Mouse (Mus musculus) gastrocnemius, adult 18-20 months (tissue): Measurements from ENCODE around the gene Spc25. TPM values are rescaled to one million over a fixed set of nuclear protein-coding genes. Genes with fewer than 3 reads are reported as not detected.

Source experiments
- DNase-seq: peaks from one replicate; pipeline ENCODE4 v3.0.0; 2021; ENCODE audit warnings: low spot score
- long read RNA-seq, 2 experiments: library from polyadenylated mRNA; stranded (forward); transcript quantifications; one replicate each; pipeline ENCODE4 v2.0.0; 2021
- total RNA-seq, 2 experiments: library from RNA; stranded (reverse); gene quantifications; 2 replicates each; pipeline ENCODE4 v1.2.3; 2021

Gene Spc25
- total RNA-seq: under 1 TPM; 0.45 to 0.55 TPM
- long read RNA-seq, experiment 1, partial matches to known transcripts: 0 of 1 reads
- long read RNA-seq, experiment 1, other reads (novel, unspliced or antisense): 0 of 1 reads
- long read RNA-seq, experiment 2, partial matches to known transcripts: 0 of 1 reads
- long read RNA-seq, experiment 2, other reads (novel, unspliced or antisense): 0 of 1 reads

DNA sequence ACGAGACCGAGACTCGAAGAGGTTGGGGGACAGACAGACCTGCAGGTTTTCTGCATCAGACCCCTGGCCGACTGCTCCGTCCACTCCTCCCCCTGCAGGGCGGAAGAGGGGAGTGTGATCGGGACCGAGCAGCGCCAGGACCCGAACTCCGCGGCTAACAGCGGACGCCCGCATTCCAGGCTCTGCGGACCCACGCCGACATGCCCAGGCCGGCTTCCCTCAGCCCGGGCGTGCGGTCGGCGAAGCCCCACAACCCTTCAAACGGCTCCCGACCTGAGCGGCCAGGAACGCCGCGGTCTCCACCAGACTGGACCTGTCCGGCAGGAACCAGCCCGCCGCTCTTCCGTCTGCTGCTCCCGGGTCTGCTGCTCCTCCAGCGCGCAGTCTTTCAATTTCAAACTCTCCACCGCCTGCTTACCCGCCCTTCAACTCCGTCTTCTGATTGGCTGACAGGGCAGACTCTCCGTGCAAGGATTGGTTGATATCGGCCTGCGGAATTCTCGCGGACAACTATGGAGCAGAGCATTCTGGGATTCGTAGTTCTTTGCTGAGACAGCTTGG is at the start of gene Spc25:
Gene Spc25 (minus strand): TSS at position 404 of the 561 bp plus-strand sequence.
- DNase-seq: peak; percentile 95

GRCm38 (mm10) chr2:69248221-69248755 is 42.3 kb upstream of the Spc25 start:
- no peak for DNase-seq

DNA sequence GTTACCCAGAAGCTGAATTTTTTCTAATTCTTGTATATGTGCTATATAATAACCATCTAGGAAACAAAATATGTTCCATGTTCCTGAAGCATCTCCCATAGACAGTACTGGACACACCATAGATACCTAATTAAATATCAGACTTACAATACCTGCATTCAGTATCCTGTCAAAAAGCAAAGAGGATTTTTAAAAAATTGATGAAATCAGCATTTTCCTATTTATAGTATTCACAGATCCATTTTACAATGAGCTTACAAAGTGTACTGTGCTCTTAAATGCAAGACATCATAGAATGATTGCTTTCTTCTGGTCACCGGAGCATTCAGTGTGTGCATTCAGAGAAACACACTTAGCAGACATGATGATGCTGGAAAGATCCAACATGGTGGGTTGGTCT is 41.1 kb upstream of the Spc25 start:
- no peak for DNase-seq

- no peak for DNase-seq
These were observed 38.9 kb upstream of the Spc25 start for GRCm38 (mm10) chr2:69244924-69245323.

DNA sequence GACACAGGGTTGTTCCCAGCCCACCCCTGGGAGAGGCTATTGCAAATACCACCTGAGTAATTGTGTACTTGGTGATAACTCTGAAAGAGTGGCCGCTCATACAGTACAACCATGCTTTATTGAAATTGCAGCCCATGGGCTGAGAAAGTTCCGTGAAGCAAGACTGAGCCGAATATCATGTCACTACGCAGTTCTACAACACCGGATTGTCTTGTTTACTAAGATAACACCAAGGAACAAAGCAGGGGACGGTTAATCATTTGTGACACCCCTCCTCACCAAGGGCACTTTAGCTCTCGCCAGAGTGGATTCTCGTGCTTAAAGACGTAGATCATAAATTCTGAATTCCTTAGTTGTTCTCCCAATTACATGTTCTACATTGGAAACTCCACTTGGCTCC is 33.3 kb upstream of the Spc25 start:
- no peak for DNase-seq

GRCm38 (mm10) chr2:69234976-69235678 is 29.1 kb upstream of the Spc25 start:
- DNase-seq: no peak

DNA sequence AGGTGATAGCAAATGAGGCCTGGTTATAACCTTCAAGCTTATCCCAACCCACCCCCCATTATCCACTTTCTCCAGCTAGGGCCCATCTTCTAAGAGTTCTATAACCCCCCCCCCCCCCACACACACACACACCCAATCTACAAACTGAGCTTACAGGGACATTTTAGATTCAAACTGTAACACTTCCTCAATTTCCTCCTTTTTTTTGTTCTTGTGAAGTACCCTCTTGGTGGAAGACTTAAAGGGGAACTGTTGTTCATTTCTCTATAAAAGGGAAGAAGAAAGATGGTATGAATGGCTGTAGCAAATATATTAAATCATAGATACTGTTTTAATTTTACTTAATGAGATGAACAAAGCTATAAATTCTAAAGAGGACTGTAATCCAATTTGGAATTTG is 26.1 kb upstream of the Spc25 start:
- no peak for DNase-seq

GRCm38 (mm10) chr2:69230137-69230536 is 24.1 kb upstream of the Spc25 start:
- no peak for DNase-seq

DNA sequence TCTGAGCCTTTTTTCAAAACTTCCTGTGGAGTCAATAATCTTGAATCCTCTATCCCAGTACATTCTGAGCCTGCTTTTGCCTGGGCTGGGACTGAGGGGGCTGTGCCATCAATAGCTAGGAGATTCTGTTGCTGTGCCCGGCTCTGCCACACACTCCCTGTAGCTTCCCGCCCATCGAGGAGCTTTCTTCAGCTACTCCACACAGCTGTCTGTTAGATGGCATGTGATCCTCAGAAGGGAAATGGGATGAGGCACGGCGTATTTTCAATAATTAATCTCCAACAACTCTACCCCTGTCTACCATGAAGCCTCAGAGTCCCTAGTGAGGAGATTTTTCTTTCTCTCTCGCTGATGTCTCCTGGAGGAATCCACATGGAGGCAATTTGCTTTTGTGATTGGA is 22.6 kb upstream of the Spc25 start:
- DNase-seq: no peak

GRCm38 (mm10) chr2:69226876-69227275 is 20.9 kb upstream of the Spc25 start:
- no peak for DNase-seq

DNA sequence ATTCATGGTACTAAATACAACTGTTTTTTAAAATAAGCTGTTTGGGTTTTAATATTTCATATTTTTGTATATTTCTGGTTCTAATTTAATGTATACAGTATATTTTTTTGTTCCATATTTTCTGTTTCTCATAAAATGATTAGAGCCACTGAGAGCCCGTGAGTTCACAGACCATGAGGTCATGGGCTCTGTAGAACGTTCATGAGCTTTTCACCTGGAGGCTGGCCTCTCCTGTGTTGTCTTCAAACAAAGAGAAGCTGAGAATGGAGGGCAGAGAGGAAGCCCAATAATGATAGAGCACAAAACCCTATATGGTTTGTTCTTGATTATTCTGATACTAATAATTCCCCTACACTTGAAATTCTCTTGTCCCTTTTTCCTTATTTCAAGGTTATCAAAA is 18.7 kb upstream of the Spc25 start:
- no peak for DNase-seq

DNA sequence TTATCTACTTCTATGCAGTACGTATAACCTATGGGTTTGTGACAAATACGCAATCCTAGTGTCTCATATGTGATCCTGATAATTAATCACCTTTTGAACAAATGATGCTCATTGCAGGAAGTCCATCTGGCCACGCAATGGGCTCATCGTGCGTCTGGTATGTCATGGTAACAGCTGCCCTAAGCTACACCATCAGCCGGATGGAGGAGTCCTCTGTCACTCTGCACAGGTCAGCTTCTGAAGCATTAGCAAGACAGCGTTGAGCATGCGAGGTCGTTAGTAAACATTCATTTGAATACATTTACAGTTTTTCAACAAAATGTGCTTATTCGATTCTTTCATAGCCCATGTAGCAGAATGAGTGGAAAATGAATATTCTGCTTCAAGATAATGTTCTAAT is 16.8 kb upstream of the Spc25 start:
- no peak for DNase-seq

DNA sequence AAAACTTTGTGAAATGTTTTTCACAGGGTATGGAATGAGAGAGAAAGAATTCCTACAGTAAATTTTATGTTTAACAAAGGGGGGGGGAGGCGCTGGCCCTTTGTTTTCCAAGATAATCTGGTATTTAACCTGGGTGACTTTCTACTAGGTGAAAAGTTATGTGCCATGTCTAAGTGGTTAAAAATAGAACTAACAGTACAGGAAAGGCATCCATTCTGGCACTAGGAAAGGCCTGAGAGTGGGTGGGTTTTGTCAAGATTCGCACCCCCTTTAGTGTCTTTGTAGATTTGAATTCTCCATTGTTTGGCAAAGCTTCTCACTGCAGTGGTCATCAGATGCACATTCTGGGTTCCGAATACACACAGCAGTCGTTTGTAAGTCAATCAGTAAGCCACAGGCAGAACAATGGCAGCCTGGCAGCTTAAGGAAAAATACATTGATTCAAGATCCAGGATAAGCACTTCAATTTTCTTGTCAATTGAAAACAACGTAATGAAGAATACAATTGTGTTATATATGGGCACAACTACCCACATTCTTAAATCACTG is 15.9 kb upstream of the Spc25 start:
- no peak for DNase-seq

GRCm38 (mm10) chr2:69215242-69215641 is 9.2 kb upstream of the Spc25 start:
- DNase-seq: no peak

GRCm38 (mm10) chr2:69212652-69213051 is 6.7 kb upstream of the Spc25 start:
- no peak for DNase-seq

- DNase-seq: no peak
These were observed 4.8 kb upstream of the Spc25 start, which contains the start of gene G6pc2 for GRCm38 (mm10) chr2:69210773-69211172. G6pc2 (plus strand) TSS chr2:69211073.

DNA sequence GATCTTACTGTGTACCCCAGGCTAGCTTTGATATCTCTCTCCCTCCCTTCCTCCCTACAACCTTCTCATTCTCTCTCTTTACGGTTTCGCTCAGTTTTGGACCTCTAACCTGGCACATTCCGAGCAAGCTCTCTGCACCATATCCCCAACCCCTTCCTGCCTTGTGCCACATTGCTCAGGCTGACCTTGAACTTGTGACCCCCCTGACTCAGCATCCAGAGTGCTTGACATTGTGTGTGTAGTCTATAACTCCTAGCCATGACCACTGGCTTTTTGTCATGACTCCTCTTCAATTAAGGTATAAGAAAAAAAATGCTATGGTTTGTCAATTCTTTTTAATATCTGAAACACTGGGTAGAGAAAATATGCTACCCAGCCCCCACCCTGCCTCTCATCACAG is 3.7 kb upstream of the Spc25 start:
- no peak for DNase-seq

DNA sequence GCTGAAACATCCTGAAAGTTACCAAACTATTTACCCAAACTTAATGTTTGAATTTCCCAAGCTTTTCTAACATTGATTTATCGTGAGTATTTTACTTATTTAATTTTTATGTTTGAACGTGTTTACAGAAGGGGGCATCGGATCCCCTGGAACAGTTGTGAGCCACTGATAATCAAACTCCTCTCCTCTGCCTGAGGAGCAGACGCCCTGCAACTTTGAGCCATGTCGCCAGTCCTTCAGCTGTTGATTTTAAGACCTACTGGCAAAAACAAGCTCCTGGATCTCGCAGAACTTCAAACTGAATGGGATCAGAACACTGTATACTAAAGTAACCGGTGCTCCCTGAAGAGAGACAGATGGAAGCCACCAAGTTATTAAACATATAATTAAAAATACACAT is 529 bp upstream of the Spc25 start:
- DNase-seq: no peak

GRCm38 (mm10) chr2:69205185-69205584 is 809 bp downstream of the Spc25 start:
- DNase-seq: no peak

GRCm38 (mm10) chr2:69193555-69193954 is 12.4 kb downstream of the Spc25 start:
- no peak for DNase-seq

DNA sequence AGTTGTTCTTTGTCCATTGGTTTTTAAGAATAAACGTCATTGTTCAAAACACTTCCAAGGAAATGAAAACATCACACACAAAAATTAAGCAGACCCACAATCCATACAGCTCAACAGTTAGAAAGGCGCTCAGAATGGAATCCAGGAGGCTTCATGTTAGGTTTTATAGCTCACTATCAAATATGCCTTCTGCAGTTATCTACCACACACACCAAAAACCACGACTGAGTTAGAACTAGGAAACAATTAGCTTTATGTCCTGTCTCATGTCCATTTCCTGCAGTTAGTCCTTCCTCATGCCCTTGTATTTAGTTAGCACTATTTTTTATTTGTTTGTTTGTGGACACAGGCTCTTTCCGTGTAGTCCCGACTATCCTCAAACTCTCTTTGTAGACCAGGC is 14.9 kb downstream of the Spc25 start:
- no peak for DNase-seq

DNA sequence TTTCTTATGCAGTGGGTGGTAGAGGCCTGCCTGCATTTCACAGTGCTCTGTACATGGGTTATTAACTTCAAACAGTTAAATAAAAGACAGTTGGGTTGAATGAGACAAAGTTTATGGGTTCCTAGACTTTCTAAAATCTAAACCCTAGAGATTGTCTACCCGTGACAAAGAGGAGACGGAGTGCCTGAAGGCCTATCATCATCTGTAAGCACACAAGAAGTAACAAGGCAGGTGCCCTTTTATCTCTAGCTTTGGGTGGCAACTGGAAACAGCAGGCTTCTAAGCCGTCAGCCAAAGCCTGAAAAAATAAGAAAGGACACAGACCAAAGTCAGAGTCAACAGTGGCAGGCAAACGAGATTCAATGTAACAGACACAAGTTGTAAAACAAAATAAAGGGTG is 16.8 kb downstream of the Spc25 start:
- DNase-seq: no peak

DNA sequence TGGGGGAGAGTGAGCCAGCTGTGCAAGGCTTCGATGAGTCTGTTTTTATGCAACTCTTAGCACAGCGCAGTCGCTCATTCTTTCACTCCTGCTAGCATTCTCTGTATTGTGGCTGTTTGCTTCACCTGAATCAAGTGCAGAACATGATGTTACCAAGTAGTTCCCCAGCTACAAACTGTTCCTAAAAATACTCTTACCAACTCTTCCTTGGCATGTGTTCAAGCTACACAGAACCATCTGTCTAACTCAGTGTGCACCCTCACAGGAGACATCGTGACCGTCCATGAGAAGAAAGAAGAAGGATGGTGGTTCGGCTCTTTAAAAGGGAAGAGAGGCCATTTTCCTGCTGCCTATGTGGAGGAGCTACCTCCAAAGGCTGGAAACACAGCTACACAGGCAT is 17.3 kb downstream of the Spc25 start:
- no peak for DNase-seq
